Mouse (Mus musculus): Measurements from ENCODE around the gene Sppl2a. TPM values are rescaled to one million over a fixed set of nuclear protein-coding genes. Genes with fewer than 3 reads are reported as not detected.

Gene Sppl2a
- polyA plus RNA-seq, 1 experiment from 2014 or later = 54.9 TPM

GRCm38 (mm10) chr2:126865501-126866199 is 67.4 kb downstream of the Sppl2a start:
- ATAC-seq (ENCODE audit: insufficient number of reproducible peaks, insufficient read depth, low FRiP score, low read depth) = no peak

GRCm38 (mm10) chr2:126865026-126865425 is 68.0 kb downstream of the Sppl2a start:
- H3K4me1 ChIP-seq (ENCODE audit: control insufficient read depth, insufficient read depth, low read length) = no peaks in the 10 kb centered on the region
- no peaks in the 10 kb centered on the region for H3K27me3 ChIP-seq (ENCODE audit: control insufficient read depth, insufficient read depth, low read length)
- H3K4me2 ChIP-seq (replicated peaks; ENCODE audit: low read depth, low read length) = no peak overlapping the region
- no peaks in the 10 kb centered on the region for H3K36me3 ChIP-seq (ENCODE audit: control insufficient read depth, insufficient read depth, low read length)
- WGBS = 92% methylated on average over 3 of the region's 3 CpGs
- H3K27ac ChIP-seq (ENCODE audit: low read length) = no peak overlapping the region
- H3K9ac ChIP-seq (replicated peaks; ENCODE audit: low read depth, low read length) = no peak overlapping the region
- no peaks in the 10 kb centered on the region for H3K9me3 ChIP-seq (ENCODE audit: control insufficient read depth, low read depth, low read length)
- no peak for ATAC-seq (ENCODE audit: insufficient number of reproducible peaks, insufficient read depth, low FRiP score, low read depth)
- H3K4me3 ChIP-seq (ENCODE audit: low read depth, low read length) = no peak overlapping the region

More at GRCm38 (mm10) chr2:126865501-126866199, 67.4 kb downstream of the Sppl2a start:
- Histone ChIP-seq H3K27ac (ENCODE audit: low read length) (no peak overlapping the region), H3K9ac (replicated peaks; ENCODE audit: low read depth, low read length) (no peak overlapping the region), H3K36me3 (ENCODE audit: control insufficient read depth, insufficient read depth, low read length) (no peaks in the 10 kb centered on the region), H3K4me1 (ENCODE audit: control insufficient read depth, insufficient read depth, low read length) (no peaks in the 10 kb centered on the region), H3K27me3 (ENCODE audit: control insufficient read depth, insufficient read depth, low read length) (no peaks in the 10 kb centered on the region), H3K9me3 (ENCODE audit: control insufficient read depth, low read depth, low read length) (no peaks in the 10 kb centered on the region), H3K4me3 (ENCODE audit: low read depth, low read length) (no peak overlapping the region), H3K4me2 (replicated peaks; ENCODE audit: low read depth, low read length) (no peak overlapping the region)
- 83% methylated on average over 10 of the region's 10 CpGs for WGBS

GRCm38 (mm10) chr2:126844751-126845150 is 88.3 kb downstream of the Sppl2a start:
- Histone ChIP-seq H3K36me3 (ENCODE audit: control insufficient read depth, insufficient read depth, low read length) (peaks cover 39% of the 10 kb centered on the region), H3K9ac (replicated peaks; ENCODE audit: low read depth, low read length) (no peak overlapping the region), H3K4me3 (ENCODE audit: low read depth, low read length) (no peak overlapping the region), H3K4me1 (ENCODE audit: control insufficient read depth, insufficient read depth, low read length) (no peaks in the 10 kb centered on the region), H3K9me3 (ENCODE audit: control insufficient read depth, low read depth, low read length) (no peaks in the 10 kb centered on the region), H3K4me2 (replicated peaks; ENCODE audit: low read depth, low read length) (no peak overlapping the region), H3K27ac (ENCODE audit: low read length) (no peak overlapping the region), H3K27me3 (ENCODE audit: control insufficient read depth, insufficient read depth, low read length) (no peaks in the 10 kb centered on the region)
- no peak for ATAC-seq (ENCODE audit: insufficient number of reproducible peaks, insufficient read depth, low FRiP score, low read depth)
- 73% methylated on average over 4 of the region's 4 CpGs for WGBS

Small RNA genes within 50 kb of the gene (microRNA-seq; reads per million reads assigned to microRNA genes)
- 1.0 reads per million for gene Mir3473g

Other genes with a start within 250 kb of the Sppl2a start
- gene Usp8, start 225.9 kb downstream of the Sppl2a start, polyA plus RNA-seq (2014; fragmentation: Nextera tagmentation; extraction: Ambion mirVana) = 40.3 and 41.8 TPM in 2 replicates
- gene Usp50, start 149.8 kb downstream of the Sppl2a start, polyA plus RNA-seq (2014; fragmentation: Nextera tagmentation; extraction: Ambion mirVana) = 3.7 and 4.1 TPM in 2 replicates
- 67.0 and 71.1 TPM in 2 replicates for gene Trpm7, start 57.0 kb downstream of the Sppl2a start, polyA plus RNA-seq (2014; fragmentation: Nextera tagmentation; extraction: Ambion mirVana)
- 9.8 and 11.9 TPM in 2 replicates for gene Ap4e1, start 75.5 kb upstream of the Sppl2a start, polyA plus RNA-seq (2014; fragmentation: Nextera tagmentation; extraction: Ambion mirVana)
- gene Blvra, start 137.4 kb upstream of the Sppl2a start, polyA plus RNA-seq (2014; fragmentation: Nextera tagmentation; extraction: Ambion mirVana) = 49.6 and 53.0 TPM in 2 replicates
- 81.4 and 84.8 TPM in 2 replicates for gene Ncaph, start 200.7 kb upstream of the Sppl2a start, polyA plus RNA-seq (2014; fragmentation: Nextera tagmentation; extraction: Ambion mirVana)
- 29.5 and 30.0 TPM in 2 replicates for gene Itpripl1, start 210.2 kb upstream of the Sppl2a start, polyA plus RNA-seq (2014; fragmentation: Nextera tagmentation; extraction: Ambion mirVana)

Measured in stomach, embryonic 14.5 days (tissue).